Mouse (Mus musculus): ENCODE measurements around the gene Armc7. TPM values are rescaled to one million over a fixed set of nuclear protein-coding genes. Genes with fewer than 3 reads are reported as not detected.

Armc7 gene
- polyA plus RNA-seq, 1 experiment from 2014 or later, result 9.0 TPM

DNA sequence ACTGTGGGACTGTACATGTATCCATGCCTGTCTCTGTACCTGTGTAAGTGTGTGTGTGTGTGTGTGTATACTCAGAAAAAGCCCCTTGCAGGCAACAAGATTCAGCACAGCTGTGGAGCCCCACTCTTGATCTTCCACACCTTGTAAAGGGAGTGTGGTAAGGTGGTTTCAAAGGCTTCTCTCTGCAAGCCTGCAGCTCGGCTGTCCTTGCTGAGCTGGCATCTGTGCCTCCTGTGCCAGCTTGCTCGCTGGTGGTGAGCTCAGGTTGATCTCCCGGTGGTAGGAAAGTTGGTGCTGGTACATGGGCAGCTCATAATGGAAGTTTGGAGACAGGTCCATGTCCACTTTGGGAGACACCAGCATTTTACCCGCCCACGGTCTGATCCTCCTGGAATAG, 13.6 kb upstream of the Armc7 start:
- Histone ChIP-seq H3K9ac (replicated peaks; ENCODE audit: low read depth) (no peak overlapping the region), H3K27ac (ENCODE audit: low read length) (no peak overlapping the region), H3K4me2 (replicated peaks; ENCODE audit: low read depth, low read length) (no peak overlapping the region), H3K27me3 (replicated peaks; ENCODE audit: insufficient read depth, low read length) (no peaks in the 10 kb centered on the region), H3K4me3 (ENCODE audit: low read depth, low read length) (no peak overlapping the region), H3K36me3 (ENCODE audit: insufficient read depth, low read length) (no peaks in the 10 kb centered on the region), H3K4me1 (ENCODE audit: insufficient read depth, low read depth, low read length) (no peaks in the 10 kb centered on the region), H3K9me3 (ENCODE audit: low read length) (no peaks in the 10 kb centered on the region)
- ATAC-seq (no peak), DNase-seq (ENCODE audit: low spot score) (no peak)
- no peak for TF ChIP-seq EP300 (IDR thresholded peaks at IDR 0.05)
- no peak for TF ChIP-seq CTCF (IDR thresholded peaks at IDR 0.05)
- WGBS, result 73% methylated on average over 5 of the region's 5 CpGs

GRCm38 (mm10) chr11:115462243-115462891, 13.1 kb upstream of the Armc7 start, which contains the start of gene Slc16a5:
TSS of gene Slc16a5 (plus strand) at chr11:115462474.
- TF ChIP-seq EP300 (IDR thresholded peaks at IDR 0.05) (no peak), CTCF (IDR thresholded peaks at IDR 0.05) (no peak)
- H3K36me3 ChIP-seq (ENCODE audit: insufficient read depth, low read length), result no peaks in the 10 kb centered on the region
- peak; percentile 32 for DNase-seq (ENCODE audit: low spot score)
- peak; percentile 38 for ATAC-seq
- no peak within 1 kb of the TSS for H3K4me3 ChIP-seq (ENCODE audit: low read depth, low read length)
- H3K27ac ChIP-seq (ENCODE audit: low read length), result no peak within 1 kb of the TSS
- H3K27me3 ChIP-seq (replicated peaks; ENCODE audit: insufficient read depth, low read length), result no peaks in the 10 kb centered on the region
- no peaks in the 10 kb centered on the region for H3K9me3 ChIP-seq (ENCODE audit: low read length)
- whole genome bisulfite sequencing, result 64% methylated on average over 15 of the region's 16 CpGs
- H3K4me1 ChIP-seq (ENCODE audit: insufficient read depth, low read depth, low read length), result no peaks in the 10 kb centered on the region
- H3K4me2 ChIP-seq (replicated peaks; ENCODE audit: low read depth, low read length), result no peak within 1 kb of the TSS
- no peak within 1 kb of the TSS for H3K9ac ChIP-seq (replicated peaks; ENCODE audit: low read depth)

DNA sequence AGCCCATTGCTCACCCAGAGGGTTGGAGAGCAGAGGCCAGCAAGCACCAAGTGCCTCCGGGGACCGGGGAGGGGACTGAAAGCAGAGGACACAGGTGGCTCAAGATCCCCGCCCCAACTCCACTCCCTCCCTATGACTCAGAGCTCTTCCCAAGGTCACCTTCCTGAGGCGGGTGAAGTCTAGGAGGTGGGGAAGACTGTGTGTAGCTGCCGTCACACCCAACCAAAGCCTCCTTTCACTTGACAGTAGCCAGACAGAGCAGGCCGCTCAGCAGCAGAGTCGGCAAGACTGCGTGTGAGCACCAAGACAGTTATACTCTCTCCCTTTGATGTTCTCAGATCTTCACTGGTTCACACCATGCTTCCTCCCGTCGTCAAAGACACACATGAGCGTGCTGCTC, 12.1 kb upstream of the Armc7 start:
- Histone ChIP-seq H3K27me3 (replicated peaks; ENCODE audit: insufficient read depth, low read length) (no peaks in the 10 kb centered on the region), H3K4me3 (ENCODE audit: low read depth, low read length) (no peak overlapping the region), H3K9ac (replicated peaks; ENCODE audit: low read depth) (no peak overlapping the region), H3K36me3 (ENCODE audit: insufficient read depth, low read length) (no peaks in the 10 kb centered on the region), H3K9me3 (ENCODE audit: low read length) (no peaks in the 10 kb centered on the region), H3K4me1 (ENCODE audit: insufficient read depth, low read depth, low read length) (no peaks in the 10 kb centered on the region), H3K27ac (ENCODE audit: low read length) (no peak overlapping the region), H3K4me2 (replicated peaks; ENCODE audit: low read depth, low read length) (no peak overlapping the region)
- no peak for TF ChIP-seq CTCF (IDR thresholded peaks at IDR 0.05)
- no peak for TF ChIP-seq EP300 (IDR thresholded peaks at IDR 0.05)
- DNase-seq (ENCODE audit: low spot score), result no peak
- 58% methylated on average over 11 of the region's 11 CpGs for WGBS
- no peak for ATAC-seq

DNA sequence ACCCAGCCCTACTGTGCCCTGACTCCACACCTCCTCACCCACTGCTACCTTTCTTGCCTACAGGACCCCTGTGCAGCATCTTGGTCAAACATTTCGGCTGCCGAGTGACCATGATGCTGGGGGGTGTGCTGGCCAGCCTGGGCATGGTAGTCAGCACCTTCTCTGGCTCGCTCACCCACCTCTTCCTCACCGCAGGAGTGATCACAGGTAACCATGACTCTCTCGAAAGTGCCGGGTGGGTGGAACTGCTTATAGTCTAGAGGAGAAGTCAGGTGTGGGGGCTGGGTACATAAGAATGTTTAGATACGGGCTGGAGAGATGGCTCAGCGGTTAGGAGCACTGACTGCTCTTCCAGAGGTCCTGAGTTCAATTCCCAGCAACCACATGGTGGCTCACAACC, 10.6 kb upstream of the Armc7 start:
- Histone ChIP-seq H3K27me3 (replicated peaks; ENCODE audit: insufficient read depth, low read length) (no peaks in the 10 kb centered on the region), H3K36me3 (ENCODE audit: insufficient read depth, low read length) (no peaks in the 10 kb centered on the region), H3K9ac (replicated peaks; ENCODE audit: low read depth) (no peak overlapping the region), H3K27ac (ENCODE audit: low read length) (no peak overlapping the region), H3K4me3 (ENCODE audit: low read depth, low read length) (no peak overlapping the region), H3K4me2 (replicated peaks; ENCODE audit: low read depth, low read length) (no peak overlapping the region), H3K4me1 (ENCODE audit: insufficient read depth, low read depth, low read length) (no peaks in the 10 kb centered on the region), H3K9me3 (ENCODE audit: low read length) (no peaks in the 10 kb centered on the region)
- WGBS, result 75% methylated on average over 8 of the region's 8 CpGs
- TF ChIP-seq CTCF (IDR thresholded peaks at IDR 0.05) (no peak), EP300 (IDR thresholded peaks at IDR 0.05) (no peak)
- DNase-seq (ENCODE audit: low spot score) (no peak), ATAC-seq (no peak)

DNA sequence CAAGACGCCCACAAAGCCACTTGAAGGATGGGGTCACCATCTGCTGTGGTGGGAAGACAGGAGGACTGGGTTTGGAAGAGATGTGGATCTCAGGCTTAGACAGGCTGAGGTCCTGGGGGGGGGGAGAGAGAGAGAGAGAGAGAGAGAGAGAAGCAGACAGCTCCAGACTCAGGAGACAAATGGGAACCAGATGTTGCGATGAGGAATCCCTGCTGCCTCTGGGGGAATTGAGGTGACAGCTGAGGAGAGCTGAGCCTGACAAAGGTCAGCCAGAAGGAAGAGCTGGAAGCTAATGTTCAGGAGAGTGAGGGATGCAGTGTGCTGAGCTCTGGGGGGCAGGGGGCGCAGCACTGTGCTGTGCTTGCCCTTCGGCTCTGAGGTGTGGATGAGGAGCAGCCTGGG, 8.2 kb upstream of the Armc7 start:
- no peak overlapping the region for H3K9ac ChIP-seq (replicated peaks; ENCODE audit: low read depth)
- no peak overlapping the region for H3K4me3 ChIP-seq (ENCODE audit: low read depth, low read length)
- no peaks in the 10 kb centered on the region for H3K4me1 ChIP-seq (ENCODE audit: insufficient read depth, low read depth, low read length)
- H3K4me2 ChIP-seq (replicated peaks; ENCODE audit: low read depth, low read length), result no peak overlapping the region
- ATAC-seq (no peak), DNase-seq (ENCODE audit: low spot score) (no peak)
- H3K36me3 ChIP-seq (ENCODE audit: insufficient read depth, low read length), result no peaks in the 10 kb centered on the region
- WGBS, result 29% methylated on average over 4 of the region's 4 CpGs
- no peaks in the 10 kb centered on the region for H3K27me3 ChIP-seq (replicated peaks; ENCODE audit: insufficient read depth, low read length)
- no peaks in the 10 kb centered on the region for H3K9me3 ChIP-seq (ENCODE audit: low read length)
- TF ChIP-seq EP300 (IDR thresholded peaks at IDR 0.05) (no peak), CTCF (IDR thresholded peaks at IDR 0.05) (no peak)
- H3K27ac ChIP-seq (ENCODE audit: low read length), result no peak overlapping the region

DNA sequence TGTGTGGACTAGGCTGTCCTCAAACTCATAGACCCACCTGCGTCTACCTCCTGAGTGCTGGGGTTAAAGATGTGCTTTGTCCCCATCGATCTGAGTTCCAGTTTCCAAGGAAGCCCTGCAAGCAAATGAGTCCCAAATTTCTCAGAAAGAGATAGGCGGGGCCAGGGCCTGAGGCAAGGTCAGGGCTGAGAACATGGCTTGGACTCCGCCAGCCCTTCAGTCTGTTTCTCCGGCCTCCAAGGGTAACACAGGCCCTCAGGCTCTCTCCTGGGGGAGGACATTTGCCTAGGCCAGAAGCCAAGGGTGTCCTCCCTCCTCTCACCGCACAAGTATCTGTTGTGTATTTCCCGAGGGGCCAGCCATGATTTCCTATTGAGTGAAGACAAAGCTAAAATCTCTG, 3.3 kb upstream of the Armc7 start:
- no peak for DNase-seq (ENCODE audit: low spot score)
- H3K27ac ChIP-seq (ENCODE audit: low read length), result no peak overlapping the region
- 76% methylated on average over 7 of the region's 7 CpGs for WGBS
- H3K4me3 ChIP-seq (ENCODE audit: low read depth, low read length), result no peak overlapping the region
- H3K27me3 ChIP-seq (replicated peaks; ENCODE audit: insufficient read depth, low read length), result no peaks in the 10 kb centered on the region
- no peaks in the 10 kb centered on the region for H3K36me3 ChIP-seq (ENCODE audit: insufficient read depth, low read length)
- no peaks in the 10 kb centered on the region for H3K9me3 ChIP-seq (ENCODE audit: low read length)
- H3K4me2 ChIP-seq (replicated peaks; ENCODE audit: low read depth, low read length), result no peak overlapping the region
- peaks cover 4% of the 10 kb centered on the region; the same call in 1 of the 2 replicates for H3K4me1 ChIP-seq (ENCODE audit: insufficient read depth, low read depth, low read length)
- TF ChIP-seq EP300 (IDR thresholded peaks at IDR 0.05) (no peak), CTCF (IDR thresholded peaks at IDR 0.05) (no peak)
- H3K9ac ChIP-seq (replicated peaks; ENCODE audit: low read depth), result no peak overlapping the region
- no peak for ATAC-seq

All from lung, postnatal 0 days (tissue).